Mouse (Mus musculus): ENCODE results near the gene Psmb6. TPM values are rescaled to one million over a fixed set of nuclear protein-coding genes. Genes with fewer than 3 reads are reported as not detected.
"Not testable (repeated sequence)": the region's sequence is repeated elsewhere in the genome, so short reads cannot be mapped to it uniquely, and the experiment has no call there.

Psmb6 gene
- polyA plus RNA-seq, 1 experiment from 2014 or later: 669 TPM

- Histone ChIP-seq H3K27me3 (replicated peaks; ENCODE audit: control insufficient read depth, insufficient read depth, low read length) (no peaks in the 10 kb centered on the region), H3K36me3 (ENCODE audit: control insufficient read depth, insufficient read depth, low read length) (no peaks in the 10 kb centered on the region), H3K9me3 (ENCODE audit: control insufficient read depth, low read length) (no peaks in the 10 kb centered on the region), H3K4me1 (ENCODE audit: control insufficient read depth, insufficient read depth, low read length) (peaks cover 26% of the 10 kb centered on the region), H3K9ac (ENCODE audit: low read depth, low read length) (peak overlapping the region; percentile 88), H3K4me3 (ENCODE audit: low read length) (peak overlapping the region; percentile 74), H3K27ac (ENCODE audit: low read length) (peak overlapping the region; percentile 92), H3K4me2 (ENCODE audit: low read depth, low read length) (peak overlapping the region; percentile 87)
- ATAC-seq: peak; percentile 32; the same call in 1 of the 2 replicates
- 0% methylated on average over 2 of the region's 2 CpGs for WGBS
Observed at GRCm38 (mm10) chr11:70561937-70562286, 36.7 kb downstream of the Psmb6 start.

- Histone ChIP-seq H3K27me3 (replicated peaks; ENCODE audit: control insufficient read depth, insufficient read depth, low read length) (no peaks in the 10 kb centered on the region), H3K9me3 (ENCODE audit: control insufficient read depth, low read length) (no peaks in the 10 kb centered on the region), H3K4me3 (ENCODE audit: low read length) (peak within 1 kb of the TSS; percentile 74), H3K9ac (ENCODE audit: low read depth, low read length) (peak within 1 kb of the TSS; percentile 88), H3K4me1 (ENCODE audit: control insufficient read depth, insufficient read depth, low read length) (peaks cover 26% of the 10 kb centered on the region), H3K4me2 (ENCODE audit: low read depth, low read length) (peak within 1 kb of the TSS; percentile 87), H3K27ac (ENCODE audit: low read length) (peak within 1 kb of the TSS; percentile 92), H3K36me3 (ENCODE audit: control insufficient read depth, insufficient read depth, low read length) (no peaks in the 10 kb centered on the region)
- ATAC-seq: peak; percentile 91
- WGBS: under 1% methylated on average over 53 of the region's 57 CpGs
Observed at GRCm38 (mm10) chr11:70562287-70562994, 37.3 kb downstream of the Psmb6 start, which contains the start of gene Mink1. TSS of gene Mink1 (plus strand) at chr11:70562881.

- WGBS: under 1% methylated on average over 31 of the region's 31 CpGs
- no peaks in the 10 kb centered on the region for H3K27me3 ChIP-seq (replicated peaks; ENCODE audit: control insufficient read depth, insufficient read depth, low read length)
- no peak; the same call in 1 of the 2 replicates for ATAC-seq
- H3K4me1 ChIP-seq (ENCODE audit: control insufficient read depth, insufficient read depth, low read length): peaks cover 26% of the 10 kb centered on the region
- peak overlapping the region; percentile 87 for H3K4me2 ChIP-seq (ENCODE audit: low read depth, low read length)
- H3K9me3 ChIP-seq (ENCODE audit: control insufficient read depth, low read length): no peaks in the 10 kb centered on the region
- peak overlapping the region; percentile 92 for H3K27ac ChIP-seq (ENCODE audit: low read length)
- peak overlapping the region; percentile 74 for H3K4me3 ChIP-seq (ENCODE audit: low read length)
- no peaks in the 10 kb centered on the region for H3K36me3 ChIP-seq (ENCODE audit: control insufficient read depth, insufficient read depth, low read length)
- peak overlapping the region; percentile 88 for H3K9ac ChIP-seq (ENCODE audit: low read depth, low read length)
Observed at GRCm38 (mm10) chr11:70562995-70563469, 37.9 kb downstream of the Psmb6 start.

GRCm38 (mm10) chr11:70563470-70564275 is 38.5 kb downstream of the Psmb6 start:
- Histone ChIP-seq H3K9ac (ENCODE audit: low read depth, low read length) (peak overlapping the region; percentile 88), H3K27ac (ENCODE audit: low read length) (peak overlapping the region; percentile 92), H3K27me3 (replicated peaks; ENCODE audit: control insufficient read depth, insufficient read depth, low read length) (no peaks in the 10 kb centered on the region), H3K36me3 (ENCODE audit: control insufficient read depth, insufficient read depth, low read length) (no peaks in the 10 kb centered on the region), H3K9me3 (ENCODE audit: control insufficient read depth, low read length) (no peaks in the 10 kb centered on the region), H3K4me3 (ENCODE audit: low read length) (peak overlapping the region; percentile 74), H3K4me1 (ENCODE audit: control insufficient read depth, insufficient read depth, low read length) (peaks cover 26% of the 10 kb centered on the region), H3K4me2 (ENCODE audit: low read depth, low read length) (peak overlapping the region; percentile 87)
- WGBS: under 1% methylated on average over 25 of the region's 25 CpGs
- ATAC-seq: peak; percentile 24

- H3K27me3 ChIP-seq (replicated peaks; ENCODE audit: control insufficient read depth, insufficient read depth, low read length): no peaks in the 10 kb centered on the region
- no peaks in the 10 kb centered on the region for H3K36me3 ChIP-seq (ENCODE audit: control insufficient read depth, insufficient read depth, low read length)
- 28% methylated on average over 4 of the region's 4 CpGs for WGBS
- H3K9me3 ChIP-seq (ENCODE audit: control insufficient read depth, low read length): no peaks in the 10 kb centered on the region
- H3K4me3 ChIP-seq (ENCODE audit: low read length): peak overlapping the region; percentile 74
- H3K27ac ChIP-seq (ENCODE audit: low read length): peak overlapping the region; percentile 92
- H3K9ac ChIP-seq (ENCODE audit: low read depth, low read length): peak overlapping the region; percentile 88
- peak overlapping the region; percentile 87 for H3K4me2 ChIP-seq (ENCODE audit: low read depth, low read length)
- no peak for ATAC-seq
- H3K4me1 ChIP-seq (ENCODE audit: control insufficient read depth, insufficient read depth, low read length): peaks cover 26% of the 10 kb centered on the region
Observed at GRCm38 (mm10) chr11:70564276-70564873, 39.2 kb downstream of the Psmb6 start.

GRCm38 (mm10) chr11:70566586-70566985 is 41.4 kb downstream of the Psmb6 start:
- Histone ChIP-seq H3K27me3 (replicated peaks; ENCODE audit: control insufficient read depth, insufficient read depth, low read length) (no peaks in the 10 kb centered on the region), H3K4me1 (ENCODE audit: control insufficient read depth, insufficient read depth, low read length) (peaks cover 25% of the 10 kb centered on the region), H3K36me3 (ENCODE audit: control insufficient read depth, insufficient read depth, low read length) (no peaks in the 10 kb centered on the region), H3K9me3 (ENCODE audit: control insufficient read depth, low read length) (no peaks in the 10 kb centered on the region), H3K4me3 (ENCODE audit: low read length) (no peak overlapping the region), H3K4me2 (ENCODE audit: low read depth, low read length) (no peak overlapping the region), H3K9ac (ENCODE audit: low read depth, low read length) (no peak overlapping the region), H3K27ac (ENCODE audit: low read length) (no peak overlapping the region)
- no peak for ATAC-seq
- 61% methylated on average over 7 of the region's 7 CpGs for WGBS

GRCm38 (mm10) chr11:70570614-70571013 is 45.4 kb downstream of the Psmb6 start:
- not testable (repeated sequence) for H3K4me2 ChIP-seq (ENCODE audit: low read depth, low read length); H3K9me3 ChIP-seq (ENCODE audit: control insufficient read depth, low read length); H3K36me3 ChIP-seq (ENCODE audit: control insufficient read depth, insufficient read depth, low read length); H3K4me3 ChIP-seq (ENCODE audit: low read length); H3K27ac ChIP-seq (ENCODE audit: low read length); H3K9ac ChIP-seq (ENCODE audit: low read depth, low read length); H3K27me3 ChIP-seq (replicated peaks; ENCODE audit: control insufficient read depth, insufficient read depth, low read length); ATAC-seq
- H3K4me1 ChIP-seq (ENCODE audit: control insufficient read depth, insufficient read depth, low read length): peaks cover 17% of the 10 kb centered on the region
- WGBS: 89% methylated on average over 1 of the region's 1 CpGs

GRCm38 (mm10) chr11:70571641-70572040 is 46.5 kb downstream of the Psmb6 start:
- Histone ChIP-seq H3K9ac (ENCODE audit: low read depth, low read length) (no peak overlapping the region), H3K4me2 (ENCODE audit: low read depth, low read length) (no peak overlapping the region), H3K4me3 (ENCODE audit: low read length) (no peak overlapping the region), H3K36me3 (ENCODE audit: control insufficient read depth, insufficient read depth, low read length) (no peaks in the 10 kb centered on the region), H3K9me3 (ENCODE audit: control insufficient read depth, low read length) (no peaks in the 10 kb centered on the region), H3K27ac (ENCODE audit: low read length) (no peak overlapping the region), H3K4me1 (ENCODE audit: control insufficient read depth, insufficient read depth, low read length) (peaks cover 15% of the 10 kb centered on the region), H3K27me3 (replicated peaks; ENCODE audit: control insufficient read depth, insufficient read depth, low read length) (no peaks in the 10 kb centered on the region)
- no peak for ATAC-seq
- 74% methylated on average over 1 of the region's 1 CpGs for WGBS

- no peaks in the 10 kb centered on the region for H3K27me3 ChIP-seq (replicated peaks; ENCODE audit: control insufficient read depth, insufficient read depth, low read length)
- no peak for ATAC-seq
- 50% methylated on average over 5 of the region's 5 CpGs for WGBS
- no peak overlapping the region for H3K4me3 ChIP-seq (ENCODE audit: low read length)
- no peaks in the 10 kb centered on the region for H3K9me3 ChIP-seq (ENCODE audit: control insufficient read depth, low read length)
- no peaks in the 10 kb centered on the region for H3K36me3 ChIP-seq (ENCODE audit: control insufficient read depth, insufficient read depth, low read length)
- H3K4me2 ChIP-seq (ENCODE audit: low read depth, low read length): no peak overlapping the region
- H3K9ac ChIP-seq (ENCODE audit: low read depth, low read length): no peak overlapping the region
- peaks cover 23% of the 10 kb centered on the region for H3K4me1 ChIP-seq (ENCODE audit: control insufficient read depth, insufficient read depth, low read length)
- 0 out of 2 replicates have a peak overlapping the region, but pooled peaks have one; percentile 25 for H3K27ac ChIP-seq (ENCODE audit: low read length)
Observed at GRCm38 (mm10) chr11:70572348-70572902, 47.3 kb downstream of the Psmb6 start.
